Mouse (Mus musculus): ENCODE results near the gene Acr. TPM values are rescaled to one million over a fixed set of nuclear protein-coding genes. Genes with fewer than 3 reads are reported as not detected.

Acr gene
- polyA plus RNA-seq, 1 experiment from 2014 or later, result not detected

DNA sequence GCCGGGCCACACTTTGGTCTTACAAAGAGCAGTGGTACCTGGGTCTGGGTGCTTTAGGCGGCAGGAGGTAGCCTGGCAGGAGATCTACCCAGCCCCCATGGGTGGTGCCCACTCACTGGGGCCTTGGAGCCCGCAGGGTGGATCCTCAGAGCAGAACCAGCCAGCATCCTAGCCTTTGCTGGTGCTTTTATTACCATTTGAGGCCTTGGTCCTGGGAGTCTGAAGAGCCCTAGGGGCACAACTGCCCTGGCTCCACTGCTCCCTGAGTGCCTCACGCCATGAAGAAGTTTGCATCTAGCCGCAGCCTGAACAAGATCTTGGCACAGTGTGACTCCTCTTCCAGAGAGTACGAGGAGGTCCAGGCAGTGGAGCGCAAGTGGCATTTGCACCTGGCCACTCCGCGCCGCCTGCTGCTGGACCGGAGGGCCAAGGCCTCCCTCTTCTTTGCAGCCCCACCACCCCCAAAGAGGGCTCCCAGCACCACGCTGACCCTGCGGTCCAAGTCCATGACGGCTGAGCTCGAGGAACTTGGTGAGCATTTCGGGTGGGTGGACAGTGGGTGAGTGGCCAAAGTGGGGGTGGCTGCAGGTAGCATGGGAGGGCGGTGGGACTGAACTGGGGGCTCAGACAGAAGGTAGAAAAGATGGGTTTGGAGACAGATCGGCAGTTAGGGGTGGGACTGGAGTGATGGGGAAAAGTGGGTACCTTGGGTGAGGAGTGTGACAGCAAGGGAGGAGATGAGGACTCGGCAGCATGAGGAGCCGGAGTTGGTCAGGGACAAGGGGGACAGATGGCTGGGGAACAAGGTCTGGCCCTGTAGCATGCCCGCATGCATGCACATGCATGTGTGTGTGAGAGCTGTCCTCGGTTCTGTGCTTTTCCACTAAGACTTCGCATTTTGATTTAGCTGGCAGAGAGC, 34.9 kb upstream of the Acr start:
- Histone ChIP-seq H3K4me2 (ENCODE audit: low read depth, severe bottlenecking) (peak overlapping the region; percentile 56), H3K9me3 (ENCODE audit: control insufficient read depth, low read length) (no peaks in the 10 kb centered on the region), H3K9ac (ENCODE audit: low read length) (peak overlapping the region; percentile 30), H3K4me1 (ENCODE audit: control insufficient read depth, insufficient read depth, low read length) (peaks cover 10% of the 10 kb centered on the region), H3K36me3 (ENCODE audit: control insufficient read depth, insufficient read depth, low read length) (no peaks in the 10 kb centered on the region), H3K4me3 (ENCODE audit: low read depth, low read length) (peak overlapping the region; percentile 23), H3K27ac (replicated peaks; ENCODE audit: low read depth, low read length) (no peak overlapping the region), H3K27me3 (ENCODE audit: control insufficient read depth, insufficient read depth, low read length) (no peaks in the 10 kb centered on the region)
- DNase-seq (ENCODE audit: low spot score) (no peak), ATAC-seq (ENCODE audit: insufficient number of reproducible peaks, low FRiP score, low TSS enrichment, low read depth) (0 out of 2 replicates have a peak, but pooled peaks have one; percentile 7)
- WGBS, result 74% methylated on average over 23 of the region's 23 CpGs

DNA sequence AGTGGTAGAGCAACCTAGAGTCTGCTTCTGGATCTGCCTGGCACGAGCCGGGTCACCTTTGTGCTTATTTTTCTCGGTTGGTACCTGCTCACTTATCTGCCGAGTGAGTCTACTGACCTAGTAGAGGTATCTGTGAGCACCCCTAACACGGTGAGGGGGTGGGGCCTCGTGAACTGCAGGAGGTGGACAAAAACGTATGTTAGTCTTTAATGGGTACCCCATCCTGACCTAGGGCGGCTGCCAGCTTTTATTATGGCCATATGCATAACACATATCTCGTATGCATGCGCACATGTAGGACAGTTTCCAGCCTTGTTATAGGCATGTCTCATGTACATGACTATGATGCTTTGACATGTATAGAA, 34.3 kb upstream of the Acr start:
- no peaks in the 10 kb centered on the region for H3K9me3 ChIP-seq (ENCODE audit: control insufficient read depth, low read length)
- H3K36me3 ChIP-seq (ENCODE audit: control insufficient read depth, insufficient read depth, low read length), result no peaks in the 10 kb centered on the region
- no peak overlapping the region for H3K9ac ChIP-seq (ENCODE audit: low read length)
- H3K4me3 ChIP-seq (ENCODE audit: low read depth, low read length), result no peak overlapping the region
- ATAC-seq (ENCODE audit: insufficient number of reproducible peaks, low FRiP score, low TSS enrichment, low read depth) (no peak), DNase-seq (ENCODE audit: low spot score) (no peak)
- H3K27me3 ChIP-seq (ENCODE audit: control insufficient read depth, insufficient read depth, low read length), result no peaks in the 10 kb centered on the region
- H3K4me2 ChIP-seq (ENCODE audit: low read depth, severe bottlenecking), result no peak overlapping the region
- 93% methylated on average over 10 of the region's 10 CpGs for WGBS
- H3K4me1 ChIP-seq (ENCODE audit: control insufficient read depth, insufficient read depth, low read length), result peaks cover 10% of the 10 kb centered on the region
- H3K27ac ChIP-seq (replicated peaks; ENCODE audit: low read depth, low read length), result no peak overlapping the region

DNA sequence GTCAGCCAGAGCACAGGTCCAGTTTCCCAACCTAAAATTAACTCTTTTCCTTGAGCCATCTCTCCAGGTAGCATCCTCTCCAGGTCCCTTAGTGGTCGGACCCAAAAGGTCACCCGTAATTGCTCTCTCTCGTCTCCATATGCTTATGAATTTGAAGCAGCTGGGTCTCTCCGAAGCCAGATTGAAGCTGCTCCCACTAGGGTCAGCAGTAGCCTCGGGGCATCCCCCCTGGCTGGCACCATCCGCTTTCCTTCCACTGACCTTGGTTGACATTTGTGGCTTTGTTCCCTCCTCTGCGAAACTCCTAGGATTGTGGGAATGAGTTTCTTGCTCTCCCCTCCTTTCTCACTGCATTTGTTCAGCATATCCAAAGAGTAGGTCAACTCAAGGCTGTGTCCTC, 24.0 kb upstream of the Acr start:
- Histone ChIP-seq H3K9ac (ENCODE audit: low read length) (no peak overlapping the region), H3K27me3 (ENCODE audit: control insufficient read depth, insufficient read depth, low read length) (peaks cover 10% of the 10 kb centered on the region), H3K27ac (replicated peaks; ENCODE audit: low read depth, low read length) (no peak overlapping the region), H3K36me3 (ENCODE audit: control insufficient read depth, insufficient read depth, low read length) (no peaks in the 10 kb centered on the region), H3K9me3 (ENCODE audit: control insufficient read depth, low read length) (no peaks in the 10 kb centered on the region), H3K4me3 (ENCODE audit: low read depth, low read length) (no peak overlapping the region), H3K4me2 (ENCODE audit: low read depth, severe bottlenecking) (no peak overlapping the region), H3K4me1 (ENCODE audit: control insufficient read depth, insufficient read depth, low read length) (peaks cover 8% of the 10 kb centered on the region)
- DNase-seq (ENCODE audit: low spot score) (no peak), ATAC-seq (ENCODE audit: insufficient number of reproducible peaks, low FRiP score, low TSS enrichment, low read depth) (no peak)
- 90% methylated on average over 7 of the region's 7 CpGs for WGBS

DNA sequence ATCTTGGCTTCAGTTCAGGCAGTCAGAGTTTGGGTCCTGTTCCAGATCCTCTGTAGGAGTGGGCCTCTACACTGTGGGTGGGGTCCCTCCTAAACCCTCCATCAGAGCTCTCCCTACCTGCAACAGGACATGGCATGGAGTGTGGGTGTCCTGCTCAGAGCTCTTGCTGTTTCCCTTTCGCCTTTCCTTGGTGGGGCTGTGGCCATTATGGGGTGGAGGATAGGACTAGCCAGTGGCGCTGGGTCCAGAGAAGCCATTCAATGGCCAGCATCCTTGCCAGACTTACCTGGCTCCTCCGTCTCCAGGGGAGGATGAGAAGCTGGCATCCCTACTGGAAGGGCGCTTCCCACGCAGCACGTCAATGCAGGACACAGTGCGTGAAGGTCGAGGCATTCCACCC, 20.8 kb upstream of the Acr start:
- ATAC-seq (ENCODE audit: insufficient number of reproducible peaks, low FRiP score, low TSS enrichment, low read depth) (no peak), DNase-seq (ENCODE audit: low spot score) (no peak)
- Histone ChIP-seq H3K9me3 (ENCODE audit: control insufficient read depth, low read length) (no peaks in the 10 kb centered on the region), H3K27me3 (ENCODE audit: control insufficient read depth, insufficient read depth, low read length) (peaks cover 10% of the 10 kb centered on the region), H3K36me3 (ENCODE audit: control insufficient read depth, insufficient read depth, low read length) (no peaks in the 10 kb centered on the region), H3K4me3 (ENCODE audit: low read depth, low read length) (peak overlapping the region; percentile 32), H3K4me2 (ENCODE audit: low read depth, severe bottlenecking) (peak overlapping the region; percentile 79), H3K4me1 (ENCODE audit: control insufficient read depth, insufficient read depth, low read length) (peaks cover 8% of the 10 kb centered on the region), H3K9ac (ENCODE audit: low read length) (peak overlapping the region; percentile 65), H3K27ac (replicated peaks; ENCODE audit: low read depth, low read length) (no peak overlapping the region)
- 55% methylated on average over 8 of the region's 8 CpGs for WGBS

DNA sequence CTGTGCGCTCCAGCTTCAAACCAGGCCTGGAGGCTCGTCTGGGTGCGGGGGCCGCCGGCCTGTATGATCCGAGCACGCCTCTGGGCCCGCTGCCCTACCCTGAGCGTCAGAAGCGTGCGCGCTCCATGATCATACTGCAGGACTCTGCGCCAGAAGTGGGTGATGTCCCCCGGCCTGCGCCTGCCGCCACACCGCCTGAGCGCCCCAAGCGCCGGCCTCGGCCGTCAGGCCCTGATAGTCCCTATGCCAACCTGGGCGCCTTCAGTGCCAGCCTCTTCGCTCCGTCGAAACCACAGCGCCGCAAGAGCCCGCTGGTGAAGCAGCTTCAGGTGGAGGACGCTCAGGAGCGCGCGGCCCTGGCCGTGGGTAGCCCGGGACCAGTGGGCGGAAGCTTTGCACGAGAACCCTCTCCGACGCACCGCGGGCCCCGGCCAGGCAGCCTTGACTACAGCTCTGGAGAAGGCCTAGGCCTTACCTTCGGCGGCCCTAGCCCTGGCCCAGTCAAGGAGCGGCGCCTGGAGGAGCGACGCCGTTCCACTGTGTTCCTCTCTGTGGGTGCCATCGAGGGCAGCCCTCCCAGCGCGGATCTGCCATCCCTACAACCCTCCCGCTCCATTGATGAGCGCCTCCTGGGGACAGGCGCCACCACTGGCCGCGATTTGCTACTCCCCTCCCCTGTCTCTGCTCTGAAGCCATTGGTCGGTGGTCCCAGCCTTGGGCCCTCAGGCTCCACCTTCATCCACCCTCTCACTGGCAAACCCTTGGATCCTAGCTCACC, 20.1 kb upstream of the Acr start:
- Histone ChIP-seq H3K27me3 (ENCODE audit: control insufficient read depth, insufficient read depth, low read length) (peaks cover 10% of the 10 kb centered on the region), H3K9ac (ENCODE audit: low read length) (peak overlapping the region; percentile 65), H3K27ac (replicated peaks; ENCODE audit: low read depth, low read length) (no peak overlapping the region), H3K4me3 (ENCODE audit: low read depth, low read length) (peak overlapping the region; percentile 32), H3K9me3 (ENCODE audit: control insufficient read depth, low read length) (no peaks in the 10 kb centered on the region), H3K36me3 (ENCODE audit: control insufficient read depth, insufficient read depth, low read length) (no peaks in the 10 kb centered on the region), H3K4me1 (ENCODE audit: control insufficient read depth, insufficient read depth, low read length) (peaks cover 8% of the 10 kb centered on the region), H3K4me2 (ENCODE audit: low read depth, severe bottlenecking) (peak overlapping the region; percentile 79)
- peak; percentile 70 for ATAC-seq (ENCODE audit: insufficient number of reproducible peaks, low FRiP score, low TSS enrichment, low read depth)
- peak; percentile 75 for DNase-seq (ENCODE audit: low spot score)
- WGBS, result 11% methylated on average over 58 of the region's 58 CpGs

DNA sequence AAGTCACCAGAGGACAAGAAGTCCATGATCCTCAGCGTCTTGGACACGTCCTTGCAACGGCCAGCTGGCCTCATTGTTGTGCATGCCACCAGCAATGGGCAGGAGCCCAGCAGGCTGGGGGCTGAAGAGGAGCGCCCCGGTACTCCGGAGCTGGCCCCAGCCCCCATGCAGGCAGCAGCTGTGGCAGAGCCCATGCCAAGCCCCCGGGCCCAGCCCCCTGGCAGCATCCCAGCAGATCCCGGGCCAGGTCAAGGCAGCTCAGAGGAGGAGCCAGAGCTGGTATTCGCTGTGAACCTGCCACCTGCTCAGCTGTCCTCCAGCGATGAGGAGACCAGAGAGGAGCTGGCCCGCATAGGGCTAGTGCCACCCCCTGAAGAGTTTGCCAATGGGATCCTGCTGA, 19.3 kb upstream of the Acr start:
- 38% methylated on average over 11 of the region's 11 CpGs for WGBS
- Histone ChIP-seq H3K27me3 (ENCODE audit: control insufficient read depth, insufficient read depth, low read length) (peaks cover 10% of the 10 kb centered on the region), H3K4me1 (ENCODE audit: control insufficient read depth, insufficient read depth, low read length) (peaks cover 8% of the 10 kb centered on the region), H3K4me2 (ENCODE audit: low read depth, severe bottlenecking) (peak overlapping the region; percentile 79), H3K9me3 (ENCODE audit: control insufficient read depth, low read length) (no peaks in the 10 kb centered on the region), H3K27ac (replicated peaks; ENCODE audit: low read depth, low read length) (no peak overlapping the region), H3K4me3 (ENCODE audit: low read depth, low read length) (no peak overlapping the region), H3K9ac (ENCODE audit: low read length) (no peak overlapping the region), H3K36me3 (ENCODE audit: control insufficient read depth, insufficient read depth, low read length) (no peaks in the 10 kb centered on the region)
- DNase-seq (ENCODE audit: low spot score), result no peak
- ATAC-seq (ENCODE audit: insufficient number of reproducible peaks, low FRiP score, low TSS enrichment, low read depth), result peak; percentile 31; the same call in 1 of the 2 replicates

DNA sequence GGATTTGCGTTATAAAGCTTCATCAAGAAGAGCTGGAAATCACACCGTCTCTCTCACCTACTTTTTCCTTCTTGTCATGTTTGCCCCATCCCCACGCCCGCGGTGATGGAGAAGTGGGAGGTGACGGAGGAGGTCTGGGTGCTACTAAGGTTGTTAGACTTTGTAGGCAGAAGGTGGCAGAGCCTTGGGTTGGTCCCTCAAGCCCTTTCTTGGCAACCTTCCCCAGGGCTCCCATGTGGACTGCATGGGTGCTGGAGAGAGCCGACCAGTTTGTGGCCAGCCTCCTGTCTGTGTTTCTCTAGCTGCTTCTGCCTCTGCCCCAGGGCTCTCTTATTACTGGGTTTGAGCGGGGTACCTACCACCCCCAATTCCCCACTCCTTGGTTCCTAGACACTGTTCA, 17.6 kb upstream of the Acr start:
- no peaks in the 10 kb centered on the region for H3K36me3 ChIP-seq (ENCODE audit: control insufficient read depth, insufficient read depth, low read length)
- no peak for DNase-seq (ENCODE audit: low spot score)
- no peak overlapping the region for H3K4me2 ChIP-seq (ENCODE audit: low read depth, severe bottlenecking)
- WGBS, result 89% methylated on average over 8 of the region's 8 CpGs
- H3K27me3 ChIP-seq (ENCODE audit: control insufficient read depth, insufficient read depth, low read length), result peaks cover 10% of the 10 kb centered on the region
- H3K4me1 ChIP-seq (ENCODE audit: control insufficient read depth, insufficient read depth, low read length), result peaks cover 8% of the 10 kb centered on the region
- H3K27ac ChIP-seq (replicated peaks; ENCODE audit: low read depth, low read length), result no peak overlapping the region
- H3K4me3 ChIP-seq (ENCODE audit: low read depth, low read length), result no peak overlapping the region
- ATAC-seq (ENCODE audit: insufficient number of reproducible peaks, low FRiP score, low TSS enrichment, low read depth), result no peak
- no peak overlapping the region for H3K9ac ChIP-seq (ENCODE audit: low read length)
- no peaks in the 10 kb centered on the region for H3K9me3 ChIP-seq (ENCODE audit: control insufficient read depth, low read length)

DNA sequence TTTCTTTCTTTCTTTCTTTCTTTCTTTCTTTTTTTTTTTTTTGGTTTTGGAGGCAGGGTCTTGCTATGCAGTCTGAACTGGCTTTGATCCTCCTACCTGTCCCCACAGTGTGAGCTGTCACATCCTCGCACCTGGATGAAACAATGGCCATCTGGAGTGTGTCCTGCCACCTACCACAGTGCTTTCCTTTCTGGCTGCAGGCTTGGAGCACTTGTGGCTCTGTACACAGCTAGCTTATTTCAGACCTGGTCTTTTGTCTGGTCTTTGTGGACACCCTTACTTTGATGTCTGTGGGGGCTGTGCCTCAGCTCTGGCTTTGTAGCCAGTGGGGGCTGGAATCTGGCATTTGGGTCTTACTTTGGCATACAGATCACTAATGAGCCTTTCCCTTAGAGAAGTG, 16.4 kb upstream of the Acr start:
- Histone ChIP-seq H3K27me3 (ENCODE audit: control insufficient read depth, insufficient read depth, low read length) (peaks cover 17% of the 10 kb centered on the region), H3K9me3 (ENCODE audit: control insufficient read depth, low read length) (no peaks in the 10 kb centered on the region), H3K4me2 (ENCODE audit: low read depth, severe bottlenecking) (no peak overlapping the region), H3K4me1 (ENCODE audit: control insufficient read depth, insufficient read depth, low read length) (peaks cover 11% of the 10 kb centered on the region), H3K27ac (replicated peaks; ENCODE audit: low read depth, low read length) (no peak overlapping the region), H3K9ac (ENCODE audit: low read length) (no peak overlapping the region), H3K4me3 (ENCODE audit: low read depth, low read length) (no peak overlapping the region), H3K36me3 (ENCODE audit: control insufficient read depth, insufficient read depth, low read length) (no peaks in the 10 kb centered on the region)
- WGBS, result 92% methylated on average over 1 of the region's 1 CpGs
- DNase-seq (ENCODE audit: low spot score) (no peak), ATAC-seq (ENCODE audit: insufficient number of reproducible peaks, low FRiP score, low TSS enrichment, low read depth) (no peak)

All from limb, embryonic 11.5 days (tissue).